Mouse (Mus musculus): ENCODE data around the gene Syne3.

The Syne3 gene

GRCm38 (mm10) chr12:105000487-105001283 lies 8.9 kb downstream of the Syne3 start:
- no peak for DNase-seq (ENCODE audit: low spot score in 2 of 2)

GRCm38 (mm10) chr12:104999171-104999570 lies 10.4 kb downstream of the Syne3 start:
- DNase-seq (ENCODE audit: low spot score in 2 of 2): no peak

- DNase-seq (ENCODE audit: low spot score in 2 of 2): no peak
Measured at GRCm38 (mm10) chr12:104998541-104998940, 11.1 kb downstream of the Syne3 start.

GRCm38 (mm10) chr12:104997641-104998293 lies 11.8 kb downstream of the Syne3 start:
- DNase-seq (ENCODE audit: low spot score in 2 of 2): no peak

GRCm38 (mm10) chr12:104997159-104997558 lies 12.4 kb downstream of the Syne3 start:
- DNase-seq (ENCODE audit: low spot score in 2 of 2): no peak

GRCm38 (mm10) chr12:104996012-104996728 lies 13.4 kb downstream of the Syne3 start:
- no peak for DNase-seq (ENCODE audit: low spot score in 2 of 2)

GRCm38 (mm10) chr12:104995259-104995876 lies 14.2 kb downstream of the Syne3 start:
- no peak for DNase-seq (ENCODE audit: low spot score in 2 of 2)

- DNase-seq (ENCODE audit: low spot score in 2 of 2): no peak
Measured at GRCm38 (mm10) chr12:104992838-104993237, 16.8 kb downstream of the Syne3 start.

- no peak for DNase-seq (ENCODE audit: low spot score in 2 of 2)
Measured at GRCm38 (mm10) chr12:104992123-104992741, 17.4 kb downstream of the Syne3 start.

GRCm38 (mm10) chr12:104990741-104991454 lies 18.7 kb downstream of the Syne3 start:
- DNase-seq (ENCODE audit: low spot score in 2 of 2): no peak

GRCm38 (mm10) chr12:104987936-104988335 lies 21.7 kb downstream of the Syne3 start:
- DNase-seq (ENCODE audit: low spot score in 2 of 2): no peak

GRCm38 (mm10) chr12:104986781-104987180 lies 22.8 kb downstream of the Syne3 start:
- no peak for DNase-seq (ENCODE audit: low spot score in 2 of 2)

- no peak for DNase-seq (ENCODE audit: low spot score in 2 of 2)
Measured at GRCm38 (mm10) chr12:104986001-104986400, 23.6 kb downstream of the Syne3 start.

GRCm38 (mm10) chr12:104985088-104985487 lies 24.5 kb downstream of the Syne3 start:
- no peak for DNase-seq (ENCODE audit: low spot score in 2 of 2)

- DNase-seq (ENCODE audit: low spot score in 2 of 2): no peak
Measured at GRCm38 (mm10) chr12:104983476-104983875, 26.1 kb downstream of the Syne3 start.

- no peak for DNase-seq (ENCODE audit: low spot score in 2 of 2)
Measured at GRCm38 (mm10) chr12:104978943-104979723, 30.5 kb downstream of the Syne3 start.

GRCm38 (mm10) chr12:104978420-104978819 lies 31.2 kb downstream of the Syne3 start:
- no peak for DNase-seq (ENCODE audit: low spot score in 2 of 2)

GRCm38 (mm10) chr12:104976903-104977302 lies 32.7 kb downstream of the Syne3 start:
- no peak for DNase-seq (ENCODE audit: low spot score in 2 of 2)

- no peak for DNase-seq (ENCODE audit: low spot score in 2 of 2)
Measured at GRCm38 (mm10) chr12:104976331-104976817, 33.2 kb downstream of the Syne3 start.

GRCm38 (mm10) chr12:104972860-104973259 lies 36.7 kb downstream of the Syne3 start:
- DNase-seq (ENCODE audit: low spot score in 2 of 2): no peak
